27 mouse cellular contexts compared by ENCODE assay signal in the genomic region with DNA sequence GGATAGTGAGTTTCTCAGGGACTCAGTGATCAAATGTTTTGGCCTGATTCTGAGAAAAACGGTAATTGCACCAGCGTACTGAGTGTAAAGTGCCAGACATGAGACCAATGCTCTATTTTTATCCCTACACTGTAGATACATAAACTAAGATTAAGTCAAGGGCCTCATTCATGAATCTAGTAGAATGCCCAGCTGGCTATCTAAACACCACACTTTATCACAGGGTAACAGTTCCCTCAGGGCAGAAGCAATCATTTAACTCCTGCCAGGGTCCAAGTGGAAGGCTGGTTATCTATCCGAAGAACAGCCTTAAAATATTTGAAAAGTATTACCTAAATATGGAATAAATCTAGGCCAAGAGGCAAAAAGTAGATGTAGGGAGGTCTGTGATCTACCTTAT. TPM values are rescaled to one million over a fixed set of nuclear protein-coding genes. Genes with fewer than 3 reads are reported as not detected.
DNase-seq lines count a peak whose midpoint lies in the region; ATAC-seq and TF ChIP-seq lines count a peak whose summit lies in the region.
"Had no signal": no experiment of that assay in that cellular context is flagged by ENCODE, and none has a peak within 500 bp of the region (broad histone marks: within the 10 kb centered on the region; RNA-seq: fewer than 3 reads in every experiment).

No protein-coding gene starts in this region.

- H3K4me1 ChIP-seq in G1E (ENCODE audit: insufficient read depth, low read depth, low read length), result peaks cover 51% of the 10 kb centered on the region
- peaks cover 50% of the 10 kb centered on the region for H3K4me1 ChIP-seq in liver, embryonic 15.5 days (replicated peaks)
- peaks cover 17% of the 10 kb centered on the region for H3K4me1 ChIP-seq in forebrain, embryonic 14.5 days (ENCODE audit: control insufficient read depth, insufficient read depth, low read length)
- H3K4me1 ChIP-seq in limb, embryonic 10.5 days, result peaks cover 26% of the 10 kb centered on the region

- H3K9me3 ChIP-seq in G1E (replicated peaks), result peaks cover 5% of the 10 kb centered on the region
- no peaks in the 10 kb centered on the region for H3K9me3 ChIP-seq in liver, embryonic 15.5 days (replicated peaks)
- no peaks in the 10 kb centered on the region for H3K9me3 ChIP-seq in forebrain, embryonic 14.5 days (replicated peaks; ENCODE audit: control insufficient read depth, low read length)
- H3K9me3 ChIP-seq in limb, embryonic 10.5 days (replicated peaks), result no peaks in the 10 kb centered on the region
- H3K9me3 ChIP-seq: embryonic facial prominence, embryonic 13.5 days; hindbrain, embryonic 13.5 days; megakaryocyte, embryonic 14.5 days; midbrain, embryonic 15.5 days; neural tube, embryonic 12.5 days had no signal

- H3K4me3 ChIP-seq in G1E (ENCODE audit: low read depth, low read length), result no peak overlapping the region
- no peak overlapping the region for H3K4me3 ChIP-seq in liver, embryonic 15.5 days (replicated peaks)
- no peak overlapping the region for H3K4me3 ChIP-seq in forebrain, embryonic 14.5 days (ENCODE audit: low read depth, low read length)
- H3K4me3 ChIP-seq in limb, embryonic 10.5 days, result no peak overlapping the region
- H3K4me3 ChIP-seq: embryonic facial prominence, embryonic 13.5 days; hindbrain, embryonic 13.5 days; left cerebral cortex, adult 2 months; megakaryocyte, embryonic 14.5 days; midbrain, embryonic 15.5 days; neural tube, embryonic 12.5 days had no signal

- DNase-seq in heart, adult 11 months, result peak; percentile 25
- no peak for DNase-seq in heart, adult 9 months (ENCODE audit: low spot score in 2 of 2)
- DNase-seq in G1E (ENCODE audit: low spot score), result no peak
- peak; percentile 38 for DNase-seq in c-Kit-positive CD71-positive TER-119-positive erythroid progenitor cells, embryonic 14.5 days (ENCODE audit: low spot score)
- DNase-seq in forebrain, embryonic 14.5 days (ENCODE audit: low spot score), result no peak
- DNase-seq in limb, embryonic 10.5 days (ENCODE audit: low spot score), result no peak
- DNase-seq in lung, postnatal 4 days, result no peak
- DNase-seq: cerebellum, adult 2 months; cerebellum, postnatal 36 days; embryo, embryonic 11 days; gastrocnemius, postnatal 10 days; kidney, adult 18-20 months; layer of hippocampus, adult 9-11 months; lung, adult 18-20 months; lung, postnatal 10 days; retina, postnatal 1 day; thymus, postnatal 14 days had no signal

- no peak for TF ChIP-seq CTCF in G1E (IDR thresholded peaks at IDR 0.05; ENCODE audit: low read depth, low read length)

- H3K4me2 ChIP-seq in liver, embryonic 15.5 days, result peak overlapping the region; percentile 8; the same call in 1 of the 2 replicates
- no peak overlapping the region for H3K4me2 ChIP-seq in forebrain, embryonic 14.5 days (ENCODE audit: low read length)
- H3K4me2 ChIP-seq: embryonic facial prominence, embryonic 13.5 days; hindbrain, embryonic 13.5 days; midbrain, embryonic 15.5 days; neural tube, embryonic 12.5 days had no signal

- H3K9ac ChIP-seq in liver, embryonic 15.5 days, result no peak overlapping the region
- no peak overlapping the region for H3K9ac ChIP-seq in forebrain, embryonic 14.5 days (ENCODE audit: low read length)
- H3K9ac ChIP-seq: embryonic facial prominence, embryonic 13.5 days; hindbrain, embryonic 13.5 days; midbrain, embryonic 15.5 days; neural tube, embryonic 12.5 days had no signal

- peaks cover 15% of the 10 kb centered on the region for H3K36me3 ChIP-seq in G1E (replicated peaks)
- H3K36me3 ChIP-seq in liver, embryonic 15.5 days (replicated peaks), result no peaks in the 10 kb centered on the region
- H3K36me3 ChIP-seq in forebrain, embryonic 14.5 days (ENCODE audit: control insufficient read depth, insufficient read depth, low read length), result no peaks in the 10 kb centered on the region
- H3K36me3 ChIP-seq in limb, embryonic 10.5 days, result peaks cover 26% of the 10 kb centered on the region
- H3K36me3 ChIP-seq: midbrain, embryonic 15.5 days; neural tube, embryonic 12.5 days had no signal

- H3K27ac ChIP-seq in liver, embryonic 15.5 days (replicated peaks), result no peak overlapping the region
- no peak overlapping the region for H3K27ac ChIP-seq in forebrain, embryonic 14.5 days (ENCODE audit: low read depth, low read length)
- H3K27ac ChIP-seq in limb, embryonic 10.5 days, result no peak overlapping the region
- H3K27ac ChIP-seq: embryonic facial prominence, embryonic 13.5 days; hindbrain, embryonic 13.5 days; left cerebral cortex, adult 2 months; midbrain, embryonic 15.5 days; neural tube, embryonic 12.5 days had no signal

- 25% methylated on average over 3 of the region's 3 CpGs for WGBS in liver, embryonic 15.5 days (ENCODE audit: insufficient replicate concordance)
- 94% methylated on average over 3 of the region's 3 CpGs for WGBS in forebrain, embryonic 14.5 days
- WGBS in limb, embryonic 10.5 days, result 91% methylated on average over 3 of the region's 3 CpGs

- peak; percentile 68 for ATAC-seq in G1E (ENCODE audit: extremely low read depth, insufficient number of reproducible peaks, low FRiP score, poor library complexity, severe bottlenecking)
- ATAC-seq in liver, embryonic 15.5 days (ENCODE audit: insufficient read depth), result peak; percentile 13; the same call in 1 of the 2 replicates
- ATAC-seq in forebrain, embryonic 14.5 days, result no peak
- ATAC-seq: forebrain, embryonic 16.5 days; inflammation-experienced regulatory T-cells, adult 6 months; midbrain, embryonic 15.5 days had no signal

- H3K27me3 ChIP-seq in G1E (ENCODE audit: insufficient read depth, low read length), result peaks cover 10% of the 10 kb centered on the region
- H3K27me3 ChIP-seq in liver, embryonic 15.5 days, result peaks cover 31% of the 10 kb centered on the region
- H3K27me3 ChIP-seq in forebrain, embryonic 14.5 days (replicated peaks; ENCODE audit: control insufficient read depth, insufficient read depth, low read length), result no peaks in the 10 kb centered on the region
- H3K27me3 ChIP-seq in limb, embryonic 10.5 days (ENCODE audit: low read depth, poor library complexity, severe bottlenecking), result no peaks in the 10 kb centered on the region
- H3K27me3 ChIP-seq: embryonic facial prominence, embryonic 13.5 days; hindbrain, embryonic 13.5 days; midbrain, embryonic 15.5 days; neural tube, embryonic 12.5 days had no signal

RNA-seq across cellular contexts. Expression of a gene that starts 2.6 kb away (rescaled TPM):
- total RNA-seq in G1E (2014; fragmentation: Nextera tagmentation) (not detected in 2 replicates), G1E (2017) (0.17 and 0.60 TPM in 2 replicates)
- polyA plus RNA-seq in G1E (2012), result not detected in 2 replicates
- 1.1 and 1.5 TPM in 2 replicates for polyA plus RNA-seq in liver, embryonic 15.5 days (2015; fragmentation: Nextera tagmentation; extraction: Ambion mirVana)
- 14.0 and 14.4 TPM in 2 replicates for polyA plus RNA-seq in forebrain, embryonic 14.5 days (2014; fragmentation: Nextera tagmentation; extraction: Ambion mirVana)
- 4.7 and 7.0 TPM in 2 replicates for polyA plus RNA-seq in limb, embryonic 10.5 days (2016; fragmentation: Nextera tagmentation; extraction: Ambion mirVana)
- total RNA-seq: granulocyte monocyte progenitor cell, adult 5-6 weeks had no signal

RNA-seq across cellular contexts. Expression of a gene that starts 4.3 kb away (rescaled TPM):
- 4.7 and 12.6 TPM in 2 replicates for total RNA-seq in G1E (2014; fragmentation: Nextera tagmentation)
- total RNA-seq in G1E (2017), result 24.6 and 29.0 TPM in 2 replicates
- polyA plus RNA-seq in G1E (2012), result 12.2 and 14.4 TPM in 2 replicates
- 13.0 and 14.5 TPM in 2 replicates for polyA plus RNA-seq in liver, embryonic 15.5 days (2015; fragmentation: Nextera tagmentation; extraction: Ambion mirVana)
- polyA plus RNA-seq in forebrain, embryonic 14.5 days (2014; fragmentation: Nextera tagmentation; extraction: Ambion mirVana), result 17.1 and 23.0 TPM in 2 replicates
- 37.1 and 41.4 TPM in 2 replicates for polyA plus RNA-seq in limb, embryonic 10.5 days (2016; fragmentation: Nextera tagmentation; extraction: Ambion mirVana)

RNA-seq across cellular contexts. Expression of a gene that starts 4.7 kb away (rescaled TPM):
- total RNA-seq in G1E (2014; fragmentation: Nextera tagmentation) (1.4 TPM in 1 of 2 replicates, not detected in the other), G1E (2017) (not detected in 2 replicates)
- polyA plus RNA-seq in G1E (2012), result 0.10 and 0.18 TPM in 2 replicates
- polyA plus RNA-seq in liver, embryonic 15.5 days (2015; fragmentation: Nextera tagmentation; extraction: Ambion mirVana), result 0.09 and 0.13 TPM in 2 replicates
- polyA plus RNA-seq in forebrain, embryonic 14.5 days (2014; fragmentation: Nextera tagmentation; extraction: Ambion mirVana), result 0.30 and 0.38 TPM in 2 replicates
- 0.20 TPM in 1 of 2 replicates, not detected in the other for polyA plus RNA-seq in limb, embryonic 10.5 days (2016; fragmentation: Nextera tagmentation; extraction: Ambion mirVana)
- total RNA-seq: gastrocnemius, postnatal 10 days; granulocyte monocyte progenitor cell, adult 5-6 weeks had no signal
- polyA plus RNA-seq: embryonic facial prominence, embryonic 13.5 days; inflammation-experienced regulatory T-cells, adult 6 months had no signal

Comparison
In these comparisons a context has a peak if more than half of its experiments do, and no peak if none do; other contexts are left out.
1. DNase-seq: peak in heart, adult 11 months (single experiment) and c-Kit-positive CD71-positive TER-119-positive erythroid progenitor cells, embryonic 14.5 days (single experiment); none in heart, adult 9 months (0 of 2), G1E (single experiment), forebrain, embryonic 14.5 days (single experiment), limb, embryonic 10.5 days (single experiment) and lung, postnatal 4 days (0 of 2).